Mouse (Mus musculus): ENCODE measurements around the gene Dhrs3.

DNA sequence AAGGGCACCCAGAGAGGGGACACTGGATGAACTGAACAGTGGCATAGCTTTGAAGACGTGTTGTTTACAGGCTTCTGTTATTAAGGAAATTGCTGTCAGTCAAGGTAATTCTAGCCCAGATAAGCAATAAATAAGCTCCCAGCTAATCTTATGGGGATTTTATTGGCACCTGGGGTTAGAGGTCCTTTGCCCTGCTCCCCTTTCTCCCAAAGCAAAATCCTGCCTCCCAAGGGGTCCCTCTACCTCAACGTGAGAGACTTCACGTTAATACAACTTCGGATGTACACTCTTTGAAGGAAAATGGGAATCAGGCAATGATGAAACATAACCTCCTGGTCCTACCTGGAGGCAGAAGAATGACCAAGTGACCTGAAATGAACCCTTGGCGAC lies 889 bp upstream of the Dhrs3 start:
- TF ChIP-seq CTCF (IDR thresholded peaks at IDR 0.05; ENCODE audit: control insufficient read depth, insufficient read depth, low read length) (no peak), POLR2A (IDR thresholded peaks at IDR 0.05; ENCODE audit: borderline replicate concordance, control insufficient read depth, low read depth, low read length) (no peak)

Data from bone marrow, adult 2 months (tissue).